Mouse (Mus musculus) cerebellum, adult 11 months (tissue): Measurements from ENCODE around the gene Kcnmb1.

ENCODE experiments used
- DNase-seq: peaks from one replicate; pipeline ENCODE4 v3.0.0; 2022

Kcnmb1 gene

DNA sequence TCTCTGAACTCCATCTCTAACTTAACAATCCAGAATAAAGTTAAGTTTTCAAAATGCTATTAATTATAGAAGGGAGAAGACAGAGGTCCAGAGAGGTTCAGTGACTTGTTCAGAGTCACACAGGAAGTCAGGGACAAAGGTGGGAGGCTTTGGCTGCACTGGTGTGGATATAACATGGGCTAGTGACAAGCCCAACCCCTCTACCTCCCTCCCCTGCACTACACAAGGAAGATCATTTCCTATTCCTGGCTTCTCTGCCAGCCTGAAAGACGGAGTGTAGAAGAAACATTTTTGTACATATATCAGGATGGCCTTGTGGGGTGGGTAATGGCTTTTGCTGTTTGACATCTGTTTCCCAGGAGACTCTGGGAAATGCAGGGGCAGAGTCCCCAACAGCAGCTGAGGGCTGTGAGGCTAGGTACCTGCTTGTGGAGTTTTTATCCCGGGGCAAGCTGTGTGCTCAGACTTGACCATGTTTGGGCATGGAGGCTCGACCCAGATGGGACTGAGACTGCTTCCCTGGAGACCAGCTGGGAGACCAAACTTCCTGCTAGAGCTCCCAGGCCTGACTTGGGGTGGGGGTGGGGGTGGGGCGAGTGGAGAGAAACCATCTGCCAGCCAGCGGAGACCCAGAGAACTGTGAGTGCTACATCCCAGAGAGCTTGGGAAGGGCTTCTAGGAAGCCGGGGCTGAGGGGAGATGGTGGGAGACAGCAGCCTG, at the start of gene Kcnmb1:
Gene Kcnmb1 (plus strand): TSS at position 326 of the 720 bp plus-strand sequence.
- DNase-seq, result no peak

DNA sequence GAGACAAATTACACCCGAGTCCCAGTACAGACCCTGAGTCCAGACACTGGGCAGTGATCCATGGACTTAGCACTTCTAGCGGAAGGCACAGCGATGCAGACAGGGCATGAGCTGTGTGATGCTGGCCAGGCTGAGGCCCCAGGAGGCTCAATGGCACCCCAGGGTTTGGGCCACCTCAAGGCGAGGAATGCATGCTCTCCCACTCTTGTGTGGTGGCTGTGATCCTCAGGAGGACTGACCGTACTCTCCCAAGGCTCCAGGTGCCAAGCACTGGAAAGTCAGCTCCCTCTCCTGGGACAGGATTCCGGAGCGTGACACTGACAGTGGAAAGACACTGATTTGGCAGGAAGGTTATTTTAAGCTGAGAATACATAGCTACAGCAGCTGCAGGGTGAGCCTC, 49.8 kb upstream of the Kcnmb1 start:
- DNase-seq, result no peak

DNA sequence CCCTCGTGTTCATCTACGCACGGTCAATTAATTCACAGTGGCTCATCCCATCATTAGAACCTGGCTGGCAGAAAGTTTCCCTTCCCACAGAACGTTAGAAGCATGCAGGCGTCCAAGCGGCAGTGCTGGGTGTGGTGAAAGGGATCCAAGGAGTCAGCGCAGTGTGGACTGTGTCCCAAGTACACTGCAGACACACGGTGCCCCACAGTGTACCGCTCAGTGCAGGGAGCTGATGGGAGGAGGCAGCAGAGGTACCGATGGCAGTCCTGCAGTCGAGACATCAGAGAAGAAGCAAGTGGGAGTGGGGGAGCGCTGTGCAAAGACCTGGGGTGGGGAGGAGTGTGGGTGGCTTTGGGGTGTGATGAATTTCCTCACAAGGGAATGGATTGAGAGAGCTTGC, 48.6 kb upstream of the Kcnmb1 start:
- DNase-seq, result no peak

DNA sequence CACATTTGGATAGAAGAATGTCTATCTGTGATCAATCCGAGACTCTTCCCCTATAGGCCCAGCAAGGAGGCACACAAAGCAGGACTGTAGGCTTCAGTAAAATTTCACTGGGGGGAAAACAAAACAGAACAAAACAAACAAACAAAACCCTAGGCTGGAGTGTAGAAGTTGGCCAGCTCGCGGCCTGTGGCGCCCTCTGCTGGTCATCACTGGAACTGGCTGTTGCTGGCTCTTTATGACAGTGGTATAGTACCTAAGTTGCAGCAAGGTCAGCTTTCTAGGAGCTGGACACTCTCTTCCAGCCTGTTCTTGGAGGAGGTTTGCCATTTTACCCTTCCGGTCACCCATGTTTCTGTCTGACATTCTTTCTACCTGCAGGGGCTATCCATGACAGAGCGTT, 45.2 kb upstream of the Kcnmb1 start:
- DNase-seq, result peak; percentile 53

DNA sequence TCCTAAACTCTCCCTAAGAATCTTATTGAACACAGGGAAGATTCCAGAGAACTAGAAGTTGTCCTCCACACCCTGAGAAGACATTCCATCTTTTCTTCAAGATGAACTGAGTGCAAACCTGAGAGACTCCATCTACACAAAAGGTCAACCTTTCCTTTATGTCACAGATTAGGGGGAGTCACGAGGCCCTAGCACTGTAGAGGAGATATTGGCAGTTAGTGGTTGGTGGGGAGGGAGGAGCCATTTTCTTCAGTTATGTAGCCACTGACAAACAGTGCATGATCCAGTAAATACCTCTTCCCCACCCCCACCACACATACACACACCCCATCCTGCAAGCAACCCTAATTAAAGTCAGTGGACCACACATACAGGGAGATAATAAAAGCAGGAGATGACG, 44.4 kb upstream of the Kcnmb1 start:
- DNase-seq, result no peak

DNA sequence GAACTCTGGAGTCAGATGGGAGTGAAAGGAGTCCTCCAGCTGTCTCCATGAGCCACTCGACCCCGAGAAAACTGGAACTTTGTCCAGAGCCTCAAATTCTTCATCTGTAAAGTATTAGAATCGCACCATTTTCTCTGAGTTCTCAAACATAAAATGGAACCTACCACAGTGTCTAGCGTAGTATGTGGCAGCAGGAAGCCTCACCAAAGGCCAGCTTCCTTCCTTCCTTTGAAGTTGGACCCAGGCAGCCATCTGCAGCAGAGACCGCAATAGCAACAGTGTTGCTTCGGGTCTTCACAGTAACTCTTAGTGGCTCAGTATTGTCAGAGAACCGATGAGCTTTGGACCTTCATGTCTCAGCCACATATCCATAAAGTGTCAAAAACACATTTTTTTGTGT, 43.0 kb upstream of the Kcnmb1 start:
- DNase-seq, result no peak

DNA sequence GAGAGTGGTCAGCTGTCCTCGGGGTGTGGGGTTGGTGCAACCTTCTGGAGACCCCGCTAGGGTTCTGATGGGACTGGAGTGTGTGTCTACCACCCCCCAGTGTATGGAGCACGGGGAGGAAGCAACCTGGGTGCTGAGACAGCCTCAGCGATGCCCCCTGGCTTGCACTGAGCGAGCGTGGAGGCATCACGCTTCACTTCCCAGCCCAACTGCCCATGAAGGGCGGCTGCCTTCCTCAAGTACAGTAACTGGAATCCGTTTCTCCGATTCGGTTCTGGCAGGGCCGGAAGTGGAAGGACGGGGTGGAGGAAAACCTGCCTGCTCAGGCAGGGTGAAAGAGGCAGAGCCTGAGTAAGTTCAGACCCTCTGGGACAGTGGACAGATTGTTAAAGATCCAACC, 41.4 kb upstream of the Kcnmb1 start:
- no peak for DNase-seq

DNA sequence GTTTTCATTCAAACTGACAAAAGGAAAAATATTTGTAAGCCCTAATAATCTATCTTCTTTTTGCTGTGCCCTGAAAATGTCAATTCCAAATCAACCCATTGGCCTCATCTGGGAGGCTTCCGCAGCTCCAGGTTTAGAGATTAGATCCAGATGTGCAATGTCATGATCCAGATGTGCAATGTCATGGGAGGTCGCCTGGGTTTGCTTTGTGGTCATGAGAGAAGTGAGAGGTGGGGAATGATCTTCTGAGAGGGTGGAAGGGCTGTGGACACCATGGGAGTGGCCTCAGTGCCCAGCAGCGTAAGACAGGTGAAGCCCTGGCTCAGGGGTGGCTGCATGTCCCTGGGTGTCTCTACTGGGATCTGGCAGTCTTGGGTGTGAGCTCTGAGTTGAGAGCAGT, 39.8 kb upstream of the Kcnmb1 start:
- DNase-seq, result no peak

DNA sequence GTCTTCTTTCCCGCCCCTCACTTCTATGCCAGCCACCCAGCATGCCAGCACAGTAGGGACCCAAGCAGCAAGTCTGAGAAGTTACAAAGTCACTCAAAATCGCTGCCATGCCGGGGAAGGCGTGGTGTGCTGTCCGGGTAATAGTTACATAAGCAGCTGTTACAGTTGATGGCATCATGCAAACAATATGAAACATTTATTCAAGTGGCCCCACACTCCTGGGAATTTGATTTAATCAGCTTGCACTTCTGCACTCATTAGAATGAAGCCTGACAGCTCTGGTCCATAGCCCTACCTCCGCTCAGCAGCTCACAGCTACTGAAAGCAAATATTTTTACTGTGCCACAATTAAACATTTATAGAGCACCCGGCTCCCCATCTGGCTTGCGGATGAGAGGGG, 37.0 kb upstream of the Kcnmb1 start:
- DNase-seq, result no peak

DNA sequence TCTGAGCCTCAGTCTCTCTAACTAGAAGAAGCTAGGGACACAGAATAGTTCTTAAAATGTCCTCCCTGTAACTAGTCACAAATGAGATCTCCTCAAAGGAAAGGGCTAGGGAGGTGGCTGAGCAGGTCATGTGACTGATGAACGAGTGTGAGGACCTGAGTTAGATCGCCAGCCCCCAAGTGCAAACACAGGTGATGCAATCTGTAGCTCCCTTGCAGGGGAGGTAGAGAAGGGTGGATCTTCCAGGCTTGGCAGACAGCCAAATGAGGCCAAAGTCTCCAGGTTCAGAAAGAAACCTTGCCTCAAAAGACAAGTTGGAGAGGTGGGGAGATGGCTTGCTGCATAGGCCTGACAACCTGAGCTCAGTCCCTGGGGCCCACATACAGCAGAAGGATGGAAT, 36.3 kb upstream of the Kcnmb1 start:
- no peak for DNase-seq

DNA sequence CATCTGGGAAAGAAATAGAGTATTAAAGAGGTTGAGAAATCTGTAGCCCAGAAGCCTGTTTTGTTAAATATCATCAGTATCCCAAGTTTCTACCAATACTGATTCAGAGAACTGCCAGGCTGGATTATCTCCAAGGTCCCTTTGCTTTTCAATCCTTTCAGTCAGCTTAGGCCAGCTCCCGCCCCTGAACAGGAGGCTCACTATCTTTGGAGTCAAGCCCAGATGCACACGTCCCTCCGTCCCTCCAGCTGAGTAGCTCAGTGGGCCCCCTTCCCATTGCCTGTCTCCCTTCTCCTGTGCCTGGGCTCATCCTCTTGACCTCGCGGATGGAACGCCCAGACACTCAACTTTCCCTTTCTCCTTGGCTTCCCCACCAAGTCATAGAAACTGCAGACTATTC, 35.5 kb upstream of the Kcnmb1 start:
- no peak for DNase-seq

DNA sequence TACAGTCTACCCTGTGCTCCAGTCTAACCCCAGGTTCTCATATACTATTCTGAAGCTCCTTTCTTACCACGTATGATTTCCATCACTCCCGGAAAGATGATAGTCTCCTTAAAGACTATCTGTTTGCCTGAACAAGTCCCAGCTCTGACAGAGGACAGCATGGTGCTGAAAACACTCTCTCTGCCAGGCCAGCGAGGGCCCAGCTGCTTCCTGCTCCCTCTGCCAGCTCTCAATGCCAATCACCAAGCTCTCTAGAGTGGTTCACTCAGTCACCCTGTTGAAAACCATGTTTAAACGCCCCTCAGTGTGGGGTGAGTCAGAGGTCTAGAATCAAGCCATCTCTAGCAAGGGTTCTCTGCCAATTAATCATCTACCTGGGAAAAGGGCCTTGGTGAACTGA, 35.0 kb upstream of the Kcnmb1 start:
- no peak for DNase-seq

DNA sequence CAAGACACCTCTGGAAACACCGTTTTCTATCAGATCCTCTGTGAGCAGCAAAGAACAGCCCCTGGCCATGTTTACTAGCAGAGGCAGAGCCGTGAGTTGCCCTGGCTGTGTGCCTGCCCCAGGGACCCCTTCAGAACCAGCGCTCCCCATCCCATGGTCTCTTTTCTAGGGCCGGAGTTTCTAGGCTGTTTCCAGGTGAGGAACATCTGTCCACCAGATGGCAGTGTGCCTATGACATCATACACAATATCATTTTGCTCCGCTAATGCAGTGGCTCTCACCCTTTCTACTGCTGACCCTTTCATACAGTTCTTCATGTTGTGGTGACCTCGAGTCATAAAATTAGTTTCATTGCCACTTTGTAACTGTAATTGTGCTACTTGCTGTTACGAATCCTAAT, 34.2 kb upstream of the Kcnmb1 start:
- DNase-seq, result no peak

DNA sequence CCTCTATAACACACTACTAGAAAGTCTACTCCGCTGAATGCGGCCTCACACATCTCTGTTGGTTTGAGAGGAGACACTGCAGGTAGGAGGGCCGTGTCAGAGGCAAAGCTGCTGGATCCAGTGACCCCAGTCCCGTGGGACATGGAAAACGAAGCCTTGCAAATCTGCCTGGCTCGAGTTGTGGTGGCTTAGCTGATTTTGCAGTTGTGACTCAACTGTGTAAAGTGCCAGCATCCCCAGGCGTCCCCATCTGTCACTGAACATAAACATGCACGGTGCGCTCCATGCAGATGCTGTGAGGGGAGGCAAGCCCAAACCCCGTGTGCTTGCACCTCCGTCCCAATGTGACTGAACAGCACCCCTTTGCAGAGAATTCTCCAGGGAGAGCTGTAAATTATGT, 33.4 kb upstream of the Kcnmb1 start:
- DNase-seq, result no peak

DNA sequence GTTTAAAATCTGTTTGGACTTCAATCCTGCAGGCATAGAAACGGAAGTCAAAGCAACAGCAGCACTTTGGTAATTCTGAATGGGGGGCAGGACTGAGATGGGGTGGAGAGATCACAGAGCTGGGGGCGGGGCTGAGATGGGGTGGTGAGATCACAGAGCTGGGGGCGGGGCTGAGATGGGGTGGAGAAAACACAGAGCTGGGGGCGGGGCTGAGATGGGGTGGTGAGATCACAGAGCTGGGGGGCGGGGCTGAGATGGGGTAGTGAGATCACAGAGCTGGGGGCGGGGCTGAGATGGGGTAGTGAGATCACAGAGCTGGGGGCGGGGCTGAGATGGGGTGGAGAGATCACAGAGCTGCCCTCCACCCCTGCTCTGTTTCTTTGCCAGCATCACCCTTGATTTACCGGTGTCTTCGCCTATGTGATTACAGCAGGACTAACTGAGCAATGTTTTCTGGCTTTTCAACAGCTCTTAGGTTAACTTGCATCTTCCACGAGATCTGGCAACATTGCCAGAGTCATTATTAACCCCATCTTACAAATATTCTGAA, 30.9 kb upstream of the Kcnmb1 start:
- DNase-seq, result no peak

DNA sequence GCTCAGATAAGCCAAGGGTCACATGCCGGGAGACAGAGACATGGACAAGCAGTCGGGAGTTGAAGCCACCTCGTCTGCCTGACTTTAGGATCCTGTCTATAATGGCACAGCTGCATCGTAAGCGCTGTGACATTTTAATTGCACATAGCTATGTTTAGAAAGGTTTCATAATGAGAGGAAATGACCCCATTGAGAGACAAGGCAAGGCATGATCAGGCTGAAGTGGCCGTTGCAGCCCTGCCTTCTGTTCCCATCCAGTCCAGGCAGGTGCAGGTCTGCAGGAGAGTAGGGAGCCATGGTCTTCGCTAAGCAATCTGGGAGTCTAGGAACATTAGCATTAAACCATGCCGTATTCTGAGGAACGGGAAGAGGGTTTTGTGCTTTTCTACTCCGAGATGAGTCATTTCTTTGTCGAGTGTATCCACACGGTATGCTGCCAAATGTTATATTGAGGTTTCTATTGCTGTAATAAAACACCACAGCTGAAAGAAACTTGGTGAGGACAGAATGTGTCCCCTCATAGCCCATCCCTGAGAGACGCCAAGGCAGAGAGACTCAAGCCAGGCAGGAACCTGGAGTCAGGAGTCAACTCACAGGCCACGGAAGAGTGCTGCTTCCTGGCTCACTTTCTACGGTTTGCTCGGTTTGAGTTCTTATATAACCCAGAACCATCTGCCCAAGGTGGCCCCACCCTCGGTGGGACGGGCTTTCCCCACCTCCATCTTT, 30.3 kb upstream of the Kcnmb1 start:
- DNase-seq, result no peak

DNA sequence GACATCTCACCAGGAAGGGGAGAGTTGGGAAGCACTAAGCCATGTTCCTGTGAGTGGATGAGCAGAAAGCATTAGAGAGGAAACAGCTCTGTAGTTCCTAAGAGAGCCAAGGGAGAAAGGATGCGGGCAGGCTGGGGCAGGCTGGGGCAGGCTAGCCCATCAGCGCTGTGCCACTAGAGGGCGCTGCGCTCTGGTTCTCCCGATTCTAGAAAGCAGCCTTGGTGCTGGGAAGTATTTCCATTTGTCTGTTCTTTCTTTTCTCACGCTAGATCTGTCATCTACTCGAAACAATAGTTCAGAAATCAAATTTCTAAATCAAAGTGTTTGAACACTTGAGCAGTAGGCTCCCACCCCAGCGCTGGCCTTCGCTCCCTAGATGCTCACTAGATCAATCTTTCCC, 28.5 kb upstream of the Kcnmb1 start:
- no peak for DNase-seq

DNA sequence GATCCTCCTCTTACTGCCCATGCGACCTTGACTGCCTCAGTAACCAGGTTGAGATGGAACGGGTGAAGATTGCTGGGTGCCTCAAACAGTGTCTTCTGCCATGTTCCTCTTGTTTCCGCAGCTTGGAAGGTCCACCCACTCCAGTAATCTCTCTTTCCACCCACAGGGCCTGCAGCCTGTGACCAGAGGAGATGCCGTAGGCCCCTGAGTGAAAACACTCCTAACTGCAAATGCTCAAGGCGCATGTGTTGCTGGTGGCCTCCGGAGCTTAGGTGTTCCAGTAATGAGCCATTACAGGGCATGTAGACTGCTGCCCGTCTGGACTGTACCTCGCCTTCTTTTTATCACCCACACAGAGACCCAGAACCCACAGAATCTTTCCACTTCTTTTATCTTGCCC, 25.2 kb upstream of the Kcnmb1 start:
- DNase-seq, result no peak

DNA sequence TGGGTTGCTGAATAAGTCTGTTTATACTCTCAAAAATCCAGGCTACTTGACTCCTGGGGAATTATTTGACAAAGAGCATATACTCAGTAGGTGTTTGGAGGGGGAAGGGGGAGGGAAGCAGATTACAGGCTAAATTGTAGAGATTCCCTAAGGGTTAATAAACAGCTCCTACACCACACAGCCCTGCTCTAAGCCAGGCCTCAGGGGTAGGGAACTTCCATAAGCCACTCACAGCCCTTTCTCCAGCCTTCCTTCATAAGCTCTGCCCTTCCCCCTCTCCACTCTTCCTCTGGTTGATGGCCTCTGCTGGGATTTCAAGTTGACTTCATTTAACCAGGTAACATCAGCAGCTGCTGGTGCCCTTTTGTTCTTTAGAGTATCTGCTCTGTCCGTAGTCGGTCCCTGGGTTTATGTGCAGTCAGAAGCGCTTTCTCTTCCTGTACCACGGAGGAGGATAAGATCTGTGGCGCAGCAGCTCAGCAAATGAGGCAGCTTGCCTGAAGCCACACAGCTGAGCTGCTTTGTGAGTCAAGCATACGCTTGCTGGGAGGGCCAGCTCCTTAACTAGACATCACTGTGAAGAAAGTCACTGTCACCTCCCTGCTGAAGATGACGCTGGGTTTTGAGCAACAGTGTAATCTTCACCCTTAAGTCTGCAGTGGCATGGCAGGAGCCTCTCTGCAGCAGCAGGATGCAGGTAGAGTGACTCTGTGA, 24.1 kb upstream of the Kcnmb1 start:
- DNase-seq, result no peak

DNA sequence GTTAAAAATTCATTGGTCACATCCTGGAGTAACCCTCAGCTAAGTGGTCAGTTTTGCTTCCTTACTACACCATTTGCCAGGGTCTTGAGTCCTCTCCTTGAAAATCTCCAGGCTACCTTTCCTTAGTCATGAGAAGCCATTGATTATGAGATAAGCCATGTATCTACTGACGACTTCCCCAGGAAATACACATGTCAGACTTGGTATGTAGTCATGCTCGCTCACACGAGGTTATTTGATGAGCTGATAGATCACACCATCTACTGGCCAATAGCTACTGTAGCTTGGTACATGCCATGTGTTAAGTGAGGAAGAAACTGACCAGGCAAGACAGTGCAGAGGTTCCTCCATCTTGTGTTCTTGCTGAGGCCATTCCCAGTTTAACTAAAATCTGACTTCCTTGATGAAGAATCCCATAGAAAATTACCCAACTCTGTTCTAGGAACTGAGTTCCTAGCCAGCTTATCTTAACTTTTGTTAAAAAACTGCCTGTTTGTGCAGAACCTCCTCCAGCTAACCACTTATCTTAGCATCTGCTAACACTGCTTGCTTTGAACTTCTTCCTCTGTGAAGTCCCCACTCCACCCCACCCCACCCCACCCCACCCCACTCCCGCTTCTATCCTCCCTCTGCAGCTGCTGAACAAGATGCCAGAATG, 23.2 kb upstream of the Kcnmb1 start:
- no peak for DNase-seq

DNA sequence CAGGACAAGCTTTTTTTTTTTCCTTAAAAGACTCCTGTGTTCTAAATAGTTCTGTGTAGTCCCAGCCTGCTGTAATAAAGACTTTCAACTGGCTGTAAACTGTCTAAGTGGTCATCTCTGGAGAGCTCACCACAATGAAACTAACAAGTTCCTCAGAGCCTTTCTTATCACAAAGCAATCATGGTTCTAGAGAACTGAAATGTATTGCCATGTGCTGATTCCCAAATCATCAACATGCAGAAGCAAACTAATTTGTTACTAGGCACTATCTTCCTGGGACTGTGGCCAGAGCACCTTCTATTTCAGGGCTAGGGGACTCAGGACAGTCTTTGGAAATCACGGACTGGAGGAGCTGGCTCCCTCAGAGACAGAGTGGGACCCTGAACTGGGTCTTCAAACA, 19.2 kb upstream of the Kcnmb1 start:
- no peak for DNase-seq

DNA sequence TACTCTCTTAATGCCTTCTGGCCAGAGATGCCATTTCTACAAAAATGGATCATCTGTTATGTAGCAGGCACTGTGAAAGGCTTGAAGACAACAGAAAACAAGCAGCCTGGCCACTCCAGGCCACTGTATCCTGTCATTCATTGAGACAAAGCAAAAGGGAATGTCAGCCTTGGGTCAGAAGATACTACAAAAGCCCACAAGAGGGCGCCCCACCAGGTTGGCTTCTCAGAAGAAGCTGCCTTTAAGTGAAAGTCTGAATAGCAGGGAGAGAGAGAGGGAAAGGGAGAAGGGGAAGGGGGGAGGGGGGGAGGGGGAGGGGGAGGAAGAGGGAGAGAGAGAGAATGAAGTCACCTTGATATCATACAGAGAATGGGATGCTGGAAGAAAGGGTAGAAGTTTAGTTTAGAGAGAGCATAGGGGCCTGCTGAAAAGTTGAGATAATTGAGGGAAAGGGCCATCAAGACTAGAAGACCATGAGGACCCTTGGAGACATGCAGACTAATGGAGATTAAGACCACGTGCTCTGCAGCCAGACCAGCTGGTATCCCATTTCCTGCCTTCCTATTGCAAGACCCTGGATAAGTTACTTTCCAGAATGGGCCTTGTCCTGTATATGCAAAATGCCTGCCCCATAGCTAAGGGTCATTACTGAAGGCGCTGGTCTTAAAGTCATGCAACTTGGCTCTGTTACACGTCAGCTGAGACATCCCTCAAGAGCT, 18.6 kb upstream of the Kcnmb1 start:
- no peak for DNase-seq
